Mouse (Mus musculus) T-cell, adult 2 months (primary cell): Measurements from ENCODE around the gene Ccer1.
"Not testable (repeated sequence)": the region's sequence is repeated elsewhere in the genome, so short reads cannot be mapped to it uniquely, and the experiment has no call there.

Experiments
- DNase-seq: peaks from one replicate; pipeline ENCODE4 v3.0.0; 2022; ENCODE audit warnings: low spot score

Gene Ccer1

DNA sequence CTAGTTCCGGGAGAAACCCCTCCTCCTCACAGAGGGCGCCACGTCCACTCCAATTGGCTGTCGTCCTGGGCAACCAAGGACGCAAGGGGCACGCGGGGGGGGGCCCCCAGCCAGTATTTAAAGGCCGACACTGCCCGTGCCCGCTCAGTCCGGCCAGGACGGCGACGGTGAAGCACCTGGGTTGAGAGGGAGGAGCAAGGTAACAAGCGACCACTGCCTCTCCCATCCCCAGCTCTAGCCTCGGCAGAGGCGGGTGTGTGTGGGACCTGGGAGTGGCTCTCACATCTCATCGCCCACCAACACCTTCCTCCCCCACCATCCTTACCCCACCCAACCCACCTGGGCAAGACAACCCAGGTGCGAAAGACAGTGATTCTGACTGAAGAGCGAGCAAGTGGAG lies at the start of gene Ccer1:
Gene Ccer1 (plus strand): TSS at position 147 of the 400 bp plus-strand sequence.
- DNase-seq: no peak

- no peak for DNase-seq
Observed at GRCm38 (mm10) chr10:97643768-97644167, 49.1 kb upstream of the Ccer1 start, which contains the start of gene Epyc. Epyc (plus strand) TSS chr10:97644068.

GRCm38 (mm10) chr10:97650334-97650733 lies 42.5 kb upstream of the Ccer1 start:
- no peak for DNase-seq

DNA sequence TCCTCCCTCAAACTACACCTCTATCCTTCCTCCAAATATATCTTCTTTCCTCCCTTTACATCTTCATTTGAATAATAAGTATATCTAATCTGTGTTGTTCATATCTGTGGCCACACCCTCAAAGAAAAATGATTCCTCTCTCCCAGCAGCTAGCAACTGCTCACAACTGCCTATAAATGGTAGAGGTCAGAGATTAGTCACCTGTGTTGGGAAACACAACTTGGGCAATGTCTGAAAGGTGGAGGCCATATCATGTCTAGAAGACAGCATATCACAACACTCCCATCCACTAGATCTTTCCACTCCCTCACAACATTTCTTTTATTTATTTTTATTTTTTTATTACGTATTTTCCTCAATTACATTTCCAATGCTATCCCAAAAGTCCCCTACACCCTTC lies 33.4 kb upstream of the Ccer1 start:
- DNase-seq: no peak

- DNase-seq: no peak
Observed at GRCm38 (mm10) chr10:97668656-97669055, 24.2 kb upstream of the Ccer1 start.

- no peak for DNase-seq
Observed at GRCm38 (mm10) chr10:97670202-97670601, 22.7 kb upstream of the Ccer1 start.

GRCm38 (mm10) chr10:97673239-97673638 lies 19.6 kb upstream of the Ccer1 start:
- DNase-seq: no peak

DNA sequence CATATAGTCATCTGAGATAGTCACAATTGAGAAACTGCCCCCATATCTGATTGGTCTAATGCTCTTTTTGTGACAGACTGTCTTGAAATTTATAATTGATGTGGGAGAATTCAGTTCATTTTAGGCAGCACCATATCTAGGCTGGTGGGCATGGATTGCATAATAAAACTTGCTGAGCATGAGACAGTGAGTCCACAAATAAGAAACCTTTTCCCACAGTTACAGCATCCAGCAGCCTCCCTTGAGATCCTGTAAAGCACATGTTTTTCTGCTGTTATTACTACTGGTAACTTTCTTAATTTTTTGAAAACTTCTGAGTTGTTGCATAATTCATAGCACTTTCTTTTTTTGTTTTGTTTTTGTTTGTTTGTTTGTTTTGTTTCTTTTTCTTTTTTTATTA lies 9.9 kb upstream of the Ccer1 start:
- no peak for DNase-seq

- DNase-seq: no peak
Observed at GRCm38 (mm10) chr10:97687198-97687597, 5.7 kb upstream of the Ccer1 start.

GRCm38 (mm10) chr10:97689425-97689824 lies 3.4 kb upstream of the Ccer1 start:
- DNase-seq: no peak

- DNase-seq: no peak
Observed at GRCm38 (mm10) chr10:97693398-97694135, 708 bp downstream of the Ccer1 start.

- no peak for DNase-seq
Observed at GRCm38 (mm10) chr10:97702321-97702720, 9.5 kb downstream of the Ccer1 start.

DNA sequence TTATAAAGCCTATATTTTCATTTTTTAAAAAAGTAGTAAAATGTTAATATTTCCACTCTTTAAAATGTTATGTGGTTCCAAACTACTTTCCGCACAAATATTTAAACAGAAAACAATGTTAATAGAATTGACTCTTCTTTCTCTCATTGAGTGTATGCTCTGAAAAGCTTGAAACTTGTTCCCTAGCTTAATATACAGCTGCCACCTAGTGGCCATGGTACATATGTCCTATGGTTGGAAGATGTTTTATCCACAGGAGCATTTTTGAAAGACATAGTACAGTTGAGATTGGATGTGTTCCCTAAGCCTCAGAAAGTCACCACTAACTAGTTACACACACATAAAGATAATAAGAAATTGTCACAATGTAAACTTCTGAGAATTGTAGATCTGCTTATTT lies 11.7 kb downstream of the Ccer1 start:
- no peak for DNase-seq

GRCm38 (mm10) chr10:97712687-97713086 lies 19.8 kb downstream of the Ccer1 start:
- DNase-seq: no peak

GRCm38 (mm10) chr10:97714584-97714983 lies 21.7 kb downstream of the Ccer1 start:
- DNase-seq: no peak

DNA sequence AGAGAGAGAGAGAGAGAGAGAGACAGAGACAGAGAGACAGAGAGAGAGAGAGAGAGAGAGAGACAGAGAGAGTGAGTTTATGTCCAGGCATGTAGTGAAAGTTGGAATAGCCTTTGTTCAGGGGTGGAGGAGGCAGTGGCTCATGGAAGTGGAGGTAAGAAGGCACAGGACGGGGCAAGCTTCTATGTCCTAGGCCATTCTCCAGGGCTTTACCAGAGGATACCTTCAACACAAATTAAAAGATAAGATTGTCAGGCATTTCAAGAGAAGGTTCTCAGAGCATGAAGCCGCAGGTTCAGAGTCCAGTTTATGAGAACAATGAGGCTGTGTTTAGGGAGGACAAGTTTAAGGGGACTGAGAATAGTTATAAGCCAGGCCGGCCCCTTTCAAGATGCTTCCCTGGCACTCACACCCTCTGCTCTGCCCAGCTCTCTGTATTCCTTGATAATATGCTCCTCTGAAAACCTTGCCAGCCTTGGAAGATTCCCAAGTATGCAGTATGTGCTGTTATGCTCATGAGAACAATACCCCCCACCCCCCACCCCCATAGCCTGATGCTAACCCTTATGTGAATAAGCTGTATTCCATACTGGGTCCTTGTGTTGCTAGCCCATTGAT lies 22.5 kb downstream of the Ccer1 start:
- DNase-seq: no peak

GRCm38 (mm10) chr10:97717233-97717632 lies 24.4 kb downstream of the Ccer1 start:
- DNase-seq: no peak

DNA sequence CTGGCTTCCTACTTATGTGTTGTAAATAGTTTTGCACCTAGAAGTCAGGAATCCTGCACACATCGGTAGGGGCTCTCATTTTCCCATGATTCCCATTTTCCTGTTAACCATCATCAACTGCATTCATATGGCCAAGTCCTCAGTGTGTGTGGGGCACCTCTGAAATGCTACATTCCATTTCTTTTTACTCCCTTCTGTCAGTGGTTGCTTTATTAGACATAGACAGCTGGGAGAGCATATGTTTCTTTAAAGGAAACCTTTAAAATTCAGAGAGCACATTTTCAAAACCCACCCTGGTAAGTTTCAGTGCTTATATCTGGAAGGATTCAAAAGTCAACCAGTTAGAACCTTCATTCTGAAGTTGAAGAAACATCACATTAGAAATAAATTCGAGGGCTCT lies 25.2 kb downstream of the Ccer1 start:
- no peak for DNase-seq

- DNase-seq: no peak
Observed at GRCm38 (mm10) chr10:97720625-97721024, 27.8 kb downstream of the Ccer1 start.

DNA sequence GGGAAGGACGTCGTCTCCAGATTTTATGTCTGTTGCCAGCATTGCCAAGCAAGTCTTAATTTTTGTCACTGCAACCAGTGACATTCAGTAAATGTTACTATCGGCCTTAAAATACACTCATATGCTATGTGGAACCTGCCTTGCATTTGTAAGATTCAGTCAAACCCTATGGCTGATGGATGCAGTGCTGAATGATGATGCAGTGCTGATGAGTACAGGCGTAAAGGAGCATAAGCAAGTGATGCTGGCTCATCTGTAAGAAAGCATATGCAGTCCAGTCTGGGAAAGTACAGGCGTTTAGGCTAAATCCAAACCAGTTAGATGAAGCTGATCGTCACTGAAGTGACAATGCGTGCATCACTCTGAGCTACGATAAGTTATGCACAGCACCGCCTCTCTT lies 29.9 kb downstream of the Ccer1 start:
- DNase-seq: no peak

DNA sequence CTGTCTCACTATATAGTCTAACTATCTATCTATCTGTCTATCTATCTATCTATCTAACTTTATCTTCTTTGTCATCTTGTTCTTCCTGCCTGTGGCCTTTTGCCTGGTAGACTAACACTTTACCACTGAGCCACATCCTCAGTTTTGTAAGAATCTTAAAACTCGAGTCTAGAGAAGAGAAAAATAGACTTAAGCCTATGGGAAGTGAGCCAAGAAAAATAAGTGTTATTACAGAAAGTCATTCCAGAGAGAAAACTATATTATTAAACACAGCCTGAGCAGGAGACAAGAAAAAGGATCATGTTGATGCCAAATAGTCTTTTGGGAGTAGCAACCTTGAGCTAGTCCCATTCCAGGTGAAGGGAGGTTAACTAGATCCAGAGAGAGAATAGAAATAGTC lies 33.1 kb downstream of the Ccer1 start:
- DNase-seq: no peak

DNA sequence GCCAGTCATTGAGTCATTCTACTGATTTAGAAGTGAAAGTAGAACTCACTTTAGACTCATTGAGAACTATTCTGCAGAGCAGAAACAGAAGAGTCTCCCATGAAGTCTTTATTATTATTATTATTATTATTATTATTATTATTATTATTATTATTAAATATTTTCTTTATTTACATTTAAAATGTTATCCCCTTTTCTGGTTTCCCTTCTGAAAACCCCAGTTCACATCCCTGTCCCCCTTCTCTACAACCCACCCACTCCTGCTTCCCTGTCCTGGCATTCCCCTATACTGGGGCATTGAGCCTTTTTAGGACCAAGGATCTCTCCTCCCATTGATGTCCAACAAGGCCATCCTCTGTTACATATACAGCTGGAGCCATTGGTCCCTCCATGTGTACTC lies 33.8 kb downstream of the Ccer1 start, which contains the start of gene C030005K15Rik:
Gene C030005K15Rik (minus strand): TSS at position 101 of the 400 bp plus-strand sequence.
- not testable (repeated sequence) for DNase-seq
